Mouse (Mus musculus): ENCODE data around the gene Jmjd1c. TPM values are rescaled to one million over a fixed set of nuclear protein-coding genes. Genes with fewer than 3 reads are reported as not detected.
A peak's percentile ranks its signal among the peaks of the same experiment; 100 is the strongest.

Jmjd1c gene
- polyA plus RNA-seq, 1 experiment from 2014 or later: 42.4 TPM

GRCm38 (mm10) chr10:67113833-67114232 lies 17.9 kb downstream of the Jmjd1c start:
- H3K27ac ChIP-seq (replicated peaks in 1 of 2; ENCODE audit: control insufficient read depth in 1 of 2, insufficient read depth in 1 of 2, low read depth in 2 of 2, low read length in 2 of 2): no peak overlapping the region
- no peak overlapping the region for H3K4me3 ChIP-seq (ENCODE audit: control insufficient read depth in 1 of 2, insufficient read depth in 1 of 2, low read depth in 1 of 2, low read length in 2 of 2)
- peaks cover 30 to 59% of the 10 kb centered on the region in 2 experiments for H3K4me1 ChIP-seq (ENCODE audit: control insufficient read depth in 2 of 2, insufficient read depth in 2 of 2, low read length in 2 of 2)
- peaks cover 7% of the 10 kb centered on the region; the same call in 1 of the 2 replicates for H3K36me3 ChIP-seq (ENCODE audit: control insufficient read depth, insufficient read depth, low read length)
- WGBS: 84% methylated on average over 11 of the region's 11 CpGs
- ATAC-seq (ENCODE audit: insufficient number of reproducible peaks, insufficient read depth, low FRiP score, low read depth): no peak
- no peak overlapping the region for H3K9ac ChIP-seq (ENCODE audit: low read length)
- H3K9me3 ChIP-seq (ENCODE audit: control insufficient read depth, low read length): 0 out of 2 replicates have a peak, but pooled peaks cover 3% of the 10 kb centered on the region
- no peaks in the 10 kb centered on the region for H3K27me3 ChIP-seq (ENCODE audit: control insufficient read depth, insufficient read depth, low read length)
- H3K4me2 ChIP-seq (ENCODE audit: low read length): no peak overlapping the region

DNA sequence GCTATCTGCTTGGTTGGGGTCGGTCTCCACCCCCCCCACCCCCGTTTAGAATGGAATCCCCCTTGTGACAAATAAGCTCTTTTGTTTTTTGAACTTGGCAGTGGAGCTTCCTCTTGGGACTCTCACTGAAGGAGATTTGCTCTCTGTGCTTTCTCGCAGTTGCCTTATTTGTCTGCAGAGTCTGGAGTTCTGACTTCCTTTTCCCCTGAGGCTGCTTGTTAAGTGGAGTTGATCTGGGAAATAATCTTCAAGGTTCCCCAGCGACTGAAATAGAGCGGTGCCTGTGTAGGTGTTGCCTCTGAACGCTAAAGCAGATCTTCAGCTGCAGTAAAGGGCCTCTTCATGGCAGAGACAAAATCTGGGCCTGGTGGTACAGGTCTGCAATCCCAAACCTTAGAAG lies 19.2 kb downstream of the Jmjd1c start:
- Histone ChIP-seq H3K36me3 (ENCODE audit: control insufficient read depth, insufficient read depth, low read length) (no peaks in the 10 kb centered on the region), H3K4me3 (ENCODE audit: control insufficient read depth in 1 of 2, insufficient read depth in 1 of 2, low read depth in 1 of 2, low read length in 2 of 2) (no peak overlapping the region), H3K4me1 (ENCODE audit: control insufficient read depth in 2 of 2, insufficient read depth in 2 of 2, low read length in 2 of 2) (peaks cover 33 to 72% of the 10 kb centered on the region in 2 experiments), H3K9ac (ENCODE audit: low read length) (peak overlapping the region; percentile 22; the same call in 1 of the 2 replicates), H3K27ac (replicated peaks in 1 of 2; ENCODE audit: control insufficient read depth in 1 of 2, insufficient read depth in 1 of 2, low read depth in 2 of 2, low read length in 2 of 2) (peak overlapping the region; percentile 72 to 73), H3K4me2 (ENCODE audit: low read length) (0 out of 2 replicates have a peak overlapping the region, but pooled peaks have one; percentile 4), H3K27me3 (ENCODE audit: control insufficient read depth, insufficient read depth, low read length) (no peaks in the 10 kb centered on the region), H3K9me3 (ENCODE audit: control insufficient read depth, low read length) (0 out of 2 replicates have a peak, but pooled peaks cover 3% of the 10 kb centered on the region)
- no peak for ATAC-seq (ENCODE audit: insufficient number of reproducible peaks, insufficient read depth, low FRiP score, low read depth)
- WGBS: 15% methylated on average over 6 of the region's 6 CpGs

GRCm38 (mm10) chr10:67115666-67116091 lies 19.8 kb downstream of the Jmjd1c start:
- WGBS: 18% methylated on average over 5 of the region's 5 CpGs
- H3K27ac ChIP-seq (replicated peaks in 1 of 2; ENCODE audit: control insufficient read depth in 1 of 2, insufficient read depth in 1 of 2, low read depth in 2 of 2, low read length in 2 of 2): peak overlapping the region; percentile 49 to 73
- H3K4me1 ChIP-seq (ENCODE audit: control insufficient read depth in 2 of 2, insufficient read depth in 2 of 2, low read length in 2 of 2): peaks cover 32 to 73% of the 10 kb centered on the region in 2 experiments
- no peak overlapping the region for H3K4me2 ChIP-seq (ENCODE audit: low read length)
- no peak overlapping the region for H3K4me3 ChIP-seq (ENCODE audit: control insufficient read depth in 1 of 2, insufficient read depth in 1 of 2, low read depth in 1 of 2, low read length in 2 of 2)
- H3K9me3 ChIP-seq (ENCODE audit: control insufficient read depth, low read length): 0 out of 2 replicates have a peak, but pooled peaks cover 3% of the 10 kb centered on the region
- H3K27me3 ChIP-seq (ENCODE audit: control insufficient read depth, insufficient read depth, low read length): no peaks in the 10 kb centered on the region
- no peaks in the 10 kb centered on the region for H3K36me3 ChIP-seq (ENCODE audit: control insufficient read depth, insufficient read depth, low read length)
- H3K9ac ChIP-seq (ENCODE audit: low read length): peak overlapping the region; percentile 22; the same call in 1 of the 2 replicates
- peak; percentile 57; the same call in 1 of the 2 replicates for ATAC-seq (ENCODE audit: insufficient number of reproducible peaks, insufficient read depth, low FRiP score, low read depth)

GRCm38 (mm10) chr10:67116251-67116650 lies 20.3 kb downstream of the Jmjd1c start:
- H3K4me1 ChIP-seq (ENCODE audit: control insufficient read depth in 2 of 2, insufficient read depth in 2 of 2, low read length in 2 of 2): peaks cover 31 to 68% of the 10 kb centered on the region in 2 experiments
- no peak overlapping the region for H3K4me3 ChIP-seq (ENCODE audit: control insufficient read depth in 1 of 2, insufficient read depth in 1 of 2, low read depth in 1 of 2, low read length in 2 of 2)
- H3K27ac ChIP-seq (replicated peaks in 1 of 2; ENCODE audit: control insufficient read depth in 1 of 2, insufficient read depth in 1 of 2, low read depth in 2 of 2, low read length in 2 of 2): peak overlapping the region; percentile 21 to 33; a peak in 2 of 4 replicates

GRCm38 (mm10) chr10:67119291-67119690 lies 23.4 kb downstream of the Jmjd1c start:
- Histone ChIP-seq H3K27me3 (ENCODE audit: control insufficient read depth, insufficient read depth, low read length) (no peaks in the 10 kb centered on the region), H3K27ac (replicated peaks in 1 of 2; ENCODE audit: control insufficient read depth in 1 of 2, insufficient read depth in 1 of 2, low read depth in 2 of 2, low read length in 2 of 2) (peak overlapping the region in 1 of 2 experiments; percentile 33; a peak in 2 of 4 replicates), H3K4me1 (ENCODE audit: control insufficient read depth in 2 of 2, insufficient read depth in 2 of 2, low read length in 2 of 2) (peaks cover 26 to 72% of the 10 kb centered on the region in 2 experiments), H3K4me3 (ENCODE audit: control insufficient read depth in 1 of 2, insufficient read depth in 1 of 2, low read depth in 1 of 2, low read length in 2 of 2) (no peak overlapping the region), H3K4me2 (ENCODE audit: low read length) (no peak overlapping the region), H3K9ac (ENCODE audit: low read length) (no peak overlapping the region), H3K36me3 (ENCODE audit: control insufficient read depth, insufficient read depth, low read length) (no peaks in the 10 kb centered on the region), H3K9me3 (ENCODE audit: control insufficient read depth, low read length) (0 out of 2 replicates have a peak, but pooled peaks cover 1% of the 10 kb centered on the region)
- ATAC-seq (ENCODE audit: insufficient number of reproducible peaks, insufficient read depth, low FRiP score, low read depth): no peak
- 45% methylated on average over 7 of the region's 7 CpGs for WGBS

More at GRCm38 (mm10) chr10:67116251-67116650, 20.3 kb downstream of the Jmjd1c start:
- no peak for ATAC-seq (ENCODE audit: insufficient number of reproducible peaks, insufficient read depth, low FRiP score, low read depth)
- H3K27me3 ChIP-seq (ENCODE audit: control insufficient read depth, insufficient read depth, low read length): no peaks in the 10 kb centered on the region
- H3K36me3 ChIP-seq (ENCODE audit: control insufficient read depth, insufficient read depth, low read length): no peaks in the 10 kb centered on the region
- 68% methylated on average over 8 of the region's 8 CpGs for WGBS
- H3K9ac ChIP-seq (ENCODE audit: low read length): peak overlapping the region; percentile 50
- H3K9me3 ChIP-seq (ENCODE audit: control insufficient read depth, low read length): 0 out of 2 replicates have a peak, but pooled peaks cover 3% of the 10 kb centered on the region
- H3K4me2 ChIP-seq (ENCODE audit: low read length): no peak overlapping the region

GRCm38 (mm10) chr10:67120180-67120579 lies 24.3 kb downstream of the Jmjd1c start:
- Histone ChIP-seq H3K36me3 (ENCODE audit: control insufficient read depth, insufficient read depth, low read length) (no peaks in the 10 kb centered on the region), H3K4me2 (ENCODE audit: low read length) (no peak overlapping the region), H3K4me1 (ENCODE audit: control insufficient read depth in 2 of 2, insufficient read depth in 2 of 2, low read length in 2 of 2) (peaks cover 25 to 73% of the 10 kb centered on the region in 2 experiments), H3K4me3 (ENCODE audit: control insufficient read depth in 1 of 2, insufficient read depth in 1 of 2, low read depth in 1 of 2, low read length in 2 of 2) (no peak overlapping the region), H3K27ac (replicated peaks in 1 of 2; ENCODE audit: control insufficient read depth in 1 of 2, insufficient read depth in 1 of 2, low read depth in 2 of 2, low read length in 2 of 2) (no peak overlapping the region), H3K9ac (ENCODE audit: low read length) (no peak overlapping the region), H3K9me3 (ENCODE audit: control insufficient read depth, low read length) (no peaks in the 10 kb centered on the region), H3K27me3 (ENCODE audit: control insufficient read depth, insufficient read depth, low read length) (no peaks in the 10 kb centered on the region)
- 37% methylated on average over 4 of the region's 4 CpGs for WGBS
- ATAC-seq (ENCODE audit: insufficient number of reproducible peaks, insufficient read depth, low FRiP score, low read depth): no peak

- no peak overlapping the region for H3K27ac ChIP-seq (replicated peaks in 1 of 2; ENCODE audit: control insufficient read depth in 1 of 2, insufficient read depth in 1 of 2, low read depth in 2 of 2, low read length in 2 of 2)
- 79% methylated on average over 2 of the region's 2 CpGs for WGBS
- no peaks in the 10 kb centered on the region for H3K9me3 ChIP-seq (ENCODE audit: control insufficient read depth, low read length)
- no peak overlapping the region for H3K4me2 ChIP-seq (ENCODE audit: low read length)
- no peak for ATAC-seq (ENCODE audit: insufficient number of reproducible peaks, insufficient read depth, low FRiP score, low read depth)
- H3K36me3 ChIP-seq (ENCODE audit: control insufficient read depth, insufficient read depth, low read length): no peaks in the 10 kb centered on the region
- H3K27me3 ChIP-seq (ENCODE audit: control insufficient read depth, insufficient read depth, low read length): no peaks in the 10 kb centered on the region
- no peak overlapping the region for H3K9ac ChIP-seq (ENCODE audit: low read length)
- H3K4me3 ChIP-seq (ENCODE audit: control insufficient read depth in 1 of 2, insufficient read depth in 1 of 2, low read depth in 1 of 2, low read length in 2 of 2): no peak overlapping the region
- H3K4me1 ChIP-seq (ENCODE audit: control insufficient read depth in 2 of 2, insufficient read depth in 2 of 2, low read length in 2 of 2): peaks cover 25 to 73% of the 10 kb centered on the region in 2 experiments
These were observed 24.7 kb downstream of the Jmjd1c start for GRCm38 (mm10) chr10:67120640-67121039.

Data from heart, embryonic 14.5 days (tissue).